Mouse (Mus musculus) heart, postnatal 0 days (tissue): Measurements from ENCODE around the gene Scyl1.

Source experiments
- CTCF ChIP-seq: IDR thresholded peaks from 2 replicates; pipeline ENCODE4 v1.5.1; 2016; ENCODE audit warnings: antibody characterized with exemption, control low read depth, low read depth
- EP300 ChIP-seq: IDR thresholded peaks from 2 replicates; pipeline ENCODE4 v1.6.1; 2016; ENCODE audit warnings: antibody characterized with exemption, low read depth

- TF ChIP-seq CTCF, result no peak
- TF ChIP-seq EP300, result no peak
Measured at GRCm38 (mm10) chr19:5782121-5782520, 10.9 kb upstream of the Scyl1 start.
